Mouse (Mus musculus): ENCODE data around the gene Slc12a4.

Slc12a4 gene

DNA sequence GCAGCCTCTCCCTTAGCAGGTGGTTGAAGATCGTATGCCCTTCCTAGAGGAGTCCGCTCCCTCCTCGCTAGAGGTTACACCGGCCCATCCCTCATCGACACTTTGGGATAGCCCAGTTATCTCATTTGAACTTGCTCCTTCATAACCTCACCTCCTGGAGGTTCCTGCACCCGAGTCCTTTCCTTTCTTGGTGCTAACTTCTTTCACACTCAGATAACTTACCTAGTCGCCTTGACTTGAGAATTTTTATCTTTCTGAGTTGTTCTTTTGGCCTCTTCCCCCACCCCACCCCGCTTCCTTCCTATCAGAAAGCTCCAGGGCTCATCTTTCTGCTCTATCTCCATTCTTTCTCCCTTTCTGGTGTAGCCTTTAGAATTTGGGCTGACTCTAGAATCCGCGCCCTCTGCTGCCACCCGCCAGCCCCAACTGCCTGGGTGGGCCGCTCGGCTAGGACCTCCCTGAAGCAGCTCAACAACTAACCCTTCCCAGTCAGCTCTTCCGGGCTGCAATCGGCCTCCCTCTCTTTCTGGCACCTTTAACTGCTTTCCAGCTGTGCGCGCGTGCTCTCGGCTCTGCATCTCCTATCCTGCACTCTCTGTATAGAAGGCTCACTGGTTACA, 905 bp upstream of the Slc12a4 start:
- peak; percentile 71 for DNase-seq

DNA sequence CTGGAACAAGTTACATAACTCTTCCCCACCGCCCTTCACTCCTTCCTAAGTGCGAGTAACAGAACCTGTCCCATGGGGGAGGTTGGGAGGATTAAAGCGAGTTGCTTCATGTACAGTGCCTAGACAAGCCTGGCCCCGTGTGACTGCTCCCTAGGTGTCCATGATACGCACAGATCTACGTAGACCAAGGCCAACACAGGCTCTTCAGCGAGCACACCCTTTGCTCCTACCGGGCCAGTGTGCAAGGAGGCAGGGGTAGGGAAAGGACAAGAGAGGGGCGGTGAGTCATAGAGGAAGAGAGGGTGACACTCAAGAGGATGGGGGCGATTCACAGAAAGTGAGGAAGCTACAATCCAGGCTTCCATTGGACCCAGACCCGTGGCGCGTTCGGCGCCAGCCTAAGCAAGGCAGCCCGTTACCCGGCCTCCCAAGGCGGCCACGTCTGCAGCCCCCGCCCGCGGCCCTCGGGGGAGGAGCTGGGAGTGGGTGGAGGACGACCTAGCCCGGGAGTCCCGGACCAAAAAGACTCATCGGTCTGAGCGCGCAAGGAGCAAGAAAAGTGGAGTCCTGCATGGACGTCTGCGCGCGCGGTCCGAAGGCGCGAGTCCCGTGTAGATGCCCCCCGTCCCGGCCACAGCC, 512 bp downstream of the Slc12a4 start:
- DNase-seq, result peak; percentile 77

DNA sequence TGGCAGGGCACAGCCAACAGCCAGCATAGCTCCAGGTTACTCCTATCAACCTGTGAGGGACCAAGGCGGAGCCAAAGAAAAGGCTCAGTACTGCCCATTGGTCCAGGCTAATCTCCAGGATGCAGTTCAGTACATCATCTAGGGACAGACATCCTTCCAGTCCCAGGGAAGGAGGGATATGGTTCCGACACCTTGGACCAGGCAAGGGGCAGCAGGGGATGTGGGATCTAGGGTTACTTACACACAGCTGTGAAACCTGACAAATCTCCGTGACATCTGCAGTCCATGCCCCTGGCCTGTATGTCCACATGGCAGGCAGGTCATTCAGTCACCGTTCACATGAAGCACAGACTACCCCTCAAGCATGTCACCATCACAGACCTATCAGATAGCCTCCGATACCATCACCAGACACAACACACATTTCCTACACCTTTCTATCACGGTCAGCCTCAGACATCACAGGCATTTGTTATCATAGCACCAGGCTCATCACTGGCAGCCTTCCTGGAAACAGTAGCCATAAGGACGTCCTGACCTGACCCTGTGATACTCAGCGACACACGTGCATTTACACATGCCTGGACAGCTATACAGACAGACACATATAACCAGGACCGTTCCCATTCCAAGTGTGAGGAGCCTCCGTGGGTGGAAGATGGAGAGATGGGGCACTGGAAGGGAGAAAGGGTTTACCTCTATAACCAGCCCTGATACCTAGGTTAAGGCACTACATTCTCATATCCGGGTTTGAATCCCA, 1.2 kb downstream of the Slc12a4 start:
- no peak for DNase-seq

DNA sequence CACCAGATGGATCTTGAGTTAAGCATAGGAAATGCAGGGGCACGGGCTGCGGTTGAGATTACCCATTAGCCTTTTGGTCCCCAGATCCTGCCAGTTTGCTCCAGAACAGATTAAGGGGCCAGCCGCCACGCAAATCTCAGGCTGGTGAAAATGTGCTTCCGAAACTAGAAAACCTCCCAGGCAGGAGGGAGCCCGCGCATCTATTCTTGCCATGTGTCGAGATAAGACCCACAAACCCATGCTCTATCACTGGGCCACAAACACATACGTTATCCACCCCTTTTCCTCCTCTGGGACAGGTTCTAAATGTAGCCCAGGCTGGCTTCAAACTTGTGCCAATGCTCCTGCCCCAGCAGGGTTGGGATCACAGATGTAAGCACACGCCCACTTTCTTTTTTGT, 4.4 kb downstream of the Slc12a4 start:
- DNase-seq, result no peak

DNA sequence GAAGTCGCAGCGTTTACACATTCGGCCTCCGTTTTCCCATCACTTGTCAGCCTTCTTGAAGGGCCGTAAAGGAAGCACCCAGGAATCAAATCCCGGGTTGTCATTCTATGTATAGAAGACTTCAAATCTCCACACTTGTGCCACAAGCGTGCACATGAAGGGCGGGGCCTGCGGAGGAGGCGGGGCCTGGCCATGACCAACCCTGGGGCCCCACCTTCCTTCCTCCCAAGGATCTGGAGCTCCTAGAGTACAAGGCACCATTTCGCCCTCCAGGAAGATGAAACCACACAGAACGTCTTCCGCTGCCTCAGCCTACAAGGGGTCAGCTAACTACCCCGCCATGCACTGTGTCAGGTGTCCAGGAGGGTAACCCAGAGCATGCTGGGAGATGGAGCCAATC, 4.8 kb downstream of the Slc12a4 start:
- DNase-seq, result peak; percentile 50

DNA sequence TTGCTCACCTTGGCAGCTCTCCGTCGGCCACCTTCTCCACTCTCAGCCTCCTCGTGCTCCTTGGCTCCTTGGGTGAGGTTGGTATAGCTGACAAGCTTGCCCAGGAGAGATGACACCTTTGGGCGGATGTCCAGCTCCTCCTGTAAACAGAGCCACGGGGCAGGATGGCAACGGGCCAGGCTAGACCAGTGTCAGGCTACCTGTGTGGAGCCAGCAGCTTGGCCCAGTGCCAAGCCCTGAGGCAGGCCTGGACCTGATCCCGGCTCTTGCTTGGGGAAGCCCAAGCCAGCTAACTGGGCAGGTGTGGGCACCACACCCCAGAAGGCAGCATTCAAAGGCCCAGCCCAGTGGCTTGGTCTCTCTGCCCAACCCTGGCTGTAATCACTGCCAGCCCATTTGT, 6.5 kb downstream of the Slc12a4 start:
- no peak for DNase-seq

DNA sequence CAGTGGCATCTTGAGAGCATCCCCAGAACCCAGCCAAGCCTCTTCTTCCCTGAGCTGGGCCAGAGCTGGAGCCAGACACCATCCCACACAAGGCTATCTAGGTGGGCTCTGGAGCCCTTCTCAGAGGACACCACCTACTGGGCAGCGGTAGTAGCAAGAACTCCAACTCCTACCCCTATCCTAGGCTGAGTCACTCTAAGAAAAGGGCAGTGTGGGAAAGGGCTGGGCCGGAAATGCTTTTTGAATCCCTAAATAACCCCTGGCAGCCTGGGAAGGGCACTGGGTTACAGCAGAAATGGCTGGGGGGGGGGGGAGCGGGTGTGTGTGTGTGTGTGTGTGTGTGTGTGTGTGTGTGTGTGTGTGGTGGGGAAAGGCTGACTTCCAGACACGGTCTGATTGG, 8.1 kb downstream of the Slc12a4 start:
- no peak for DNase-seq

DNA sequence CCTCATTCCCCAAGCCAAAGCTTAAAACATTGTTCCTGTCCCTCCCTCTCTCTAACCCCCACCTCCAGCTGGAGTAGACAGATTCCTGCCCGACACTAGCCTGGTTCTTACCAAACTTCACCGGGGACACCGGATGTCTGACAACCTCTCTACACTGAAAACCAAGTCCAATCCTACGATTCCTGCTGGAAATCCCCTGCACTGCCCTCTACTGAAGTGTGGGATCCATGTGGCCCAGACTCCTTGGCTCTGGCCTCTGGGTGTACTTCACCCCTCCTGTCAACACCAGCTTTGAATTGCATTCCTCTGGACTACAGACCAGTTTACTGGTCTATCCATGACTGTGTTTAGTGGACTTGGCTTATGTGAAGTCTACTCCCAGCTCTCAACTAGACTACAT, 9.3 kb downstream of the Slc12a4 start:
- DNase-seq, result no peak

DNA sequence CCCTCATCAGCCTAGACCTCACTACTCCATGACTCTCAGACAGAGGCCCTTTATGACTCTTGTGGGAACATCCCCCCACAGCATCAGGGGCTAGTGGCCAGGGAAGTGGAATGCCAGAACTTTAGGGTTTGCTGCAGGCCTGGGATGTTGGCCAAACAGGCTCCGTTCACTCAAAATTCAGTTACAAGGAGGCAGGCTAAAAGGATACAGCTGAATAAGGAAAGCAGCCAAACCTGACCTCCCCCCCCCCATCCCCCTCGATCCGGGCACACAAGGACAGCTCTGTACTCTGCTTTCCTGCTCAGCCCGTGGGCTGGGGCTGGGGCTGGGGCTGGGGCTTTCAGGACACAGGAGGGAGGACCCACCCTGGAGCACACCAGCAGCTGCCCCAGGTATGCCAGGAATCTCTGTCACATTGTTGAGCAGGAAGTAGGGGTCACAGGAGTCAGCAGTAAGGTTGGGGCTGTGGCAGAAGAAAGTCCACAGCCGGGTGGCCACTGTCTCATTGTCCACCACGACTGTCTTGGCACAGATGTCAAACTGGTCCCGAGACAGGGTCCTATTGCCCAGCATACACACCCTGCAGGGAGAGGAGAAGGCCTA, 14.7 kb downstream of the Slc12a4 start:
- no peak for DNase-seq

DNA sequence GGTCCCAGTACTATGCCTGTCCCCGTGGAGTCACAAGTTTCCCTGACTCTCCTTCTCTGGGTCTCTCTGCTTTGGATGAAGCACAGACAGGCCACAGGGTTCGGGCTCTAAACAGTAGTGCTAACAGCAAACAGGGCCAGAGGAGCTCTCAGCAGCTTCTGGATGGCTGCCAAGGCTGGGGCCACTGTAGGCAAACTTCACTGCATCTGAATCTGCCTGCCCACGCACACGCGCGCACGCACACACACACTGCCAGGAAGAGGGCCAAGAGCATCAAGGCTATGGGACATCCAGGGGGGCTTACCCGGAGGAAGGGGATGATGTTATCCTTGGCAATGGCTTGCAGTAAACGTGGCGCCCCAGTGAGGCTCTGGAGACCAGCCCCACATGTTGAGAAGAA, 16.5 kb downstream of the Slc12a4 start:
- DNase-seq, result no peak

DNA sequence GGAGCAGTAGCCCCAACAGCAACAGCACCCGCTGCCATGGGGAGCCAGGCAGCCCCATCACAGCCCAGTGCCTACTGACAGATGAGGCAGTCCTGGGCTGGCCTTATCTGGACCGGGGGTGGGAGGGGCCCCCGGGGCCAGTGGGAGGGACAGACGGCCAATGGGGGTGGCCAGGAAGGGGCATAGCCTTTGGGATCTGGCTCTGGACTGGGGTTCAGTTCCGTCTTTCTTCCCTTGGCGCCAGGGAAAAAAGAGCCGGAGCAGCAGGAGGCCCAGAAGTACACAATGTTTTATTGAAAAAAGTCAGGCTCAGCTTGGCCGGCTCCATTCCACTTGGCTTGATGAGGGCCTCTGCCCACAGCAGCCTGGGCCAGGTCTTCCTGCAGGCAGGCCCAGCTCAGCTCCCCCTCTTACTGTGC, 22.6 kb downstream of the Slc12a4 start, which contains the start of gene Lcat:
Gene Lcat (minus strand): TSS at position 62 of the 419 bp plus-strand sequence.
- DNase-seq, result no peak

DNA sequence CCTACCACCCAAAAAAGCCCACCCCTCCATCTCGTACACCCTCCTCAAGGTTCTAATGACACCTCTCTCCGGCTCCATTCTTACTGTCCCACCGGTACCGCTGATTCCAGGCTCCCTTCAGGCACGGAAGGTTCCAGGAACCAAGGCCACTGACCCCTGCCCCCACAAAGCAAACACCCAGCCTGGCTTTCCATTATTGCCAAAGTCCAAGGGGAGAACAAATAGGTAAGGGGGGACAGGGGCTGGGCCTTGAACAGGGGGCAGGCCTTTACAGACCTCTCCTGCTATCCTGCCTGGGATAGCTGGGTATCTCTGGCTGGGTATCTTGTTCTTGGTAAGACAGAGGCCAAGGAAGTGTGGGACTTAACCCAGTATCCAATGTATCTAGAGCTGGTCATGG, 23.4 kb downstream of the Slc12a4 start:
- no peak for DNase-seq

DNA sequence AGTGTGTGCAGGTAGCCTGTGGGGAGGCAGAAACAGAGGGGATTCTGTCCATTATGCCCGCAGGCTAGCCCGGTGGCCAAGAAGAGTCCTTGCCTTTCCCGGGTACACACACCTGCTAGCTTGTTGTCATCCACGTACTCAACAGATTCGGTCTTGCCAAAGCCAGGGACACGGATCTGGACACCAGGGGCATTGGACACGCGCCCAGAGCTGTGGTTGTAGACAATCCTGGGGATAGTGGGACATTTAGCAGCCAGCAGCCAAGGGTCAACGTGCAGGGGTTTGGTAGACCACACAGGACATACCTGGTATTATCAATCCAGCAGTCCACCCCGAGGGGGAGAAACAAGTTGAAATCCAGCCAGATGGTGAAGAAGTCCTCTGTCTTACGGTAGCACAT, 23.9 kb downstream of the Slc12a4 start:
- no peak for DNase-seq

DNA sequence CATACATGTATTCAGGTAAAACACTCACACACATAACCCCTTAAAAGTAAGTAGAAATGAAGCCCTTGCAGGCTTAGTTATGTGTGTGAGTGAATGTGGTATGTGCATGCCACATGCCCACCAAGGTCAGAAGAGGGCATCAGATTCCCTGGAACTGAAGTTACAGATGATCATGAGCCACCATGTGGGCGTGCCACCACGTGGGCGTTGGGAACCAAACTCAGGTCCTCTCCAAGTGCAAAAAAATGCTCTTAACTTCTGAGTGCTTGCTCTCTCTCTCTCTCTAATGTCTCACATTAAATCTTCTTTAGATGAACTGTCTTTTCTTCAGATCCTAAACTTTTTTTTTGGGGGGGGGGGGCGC, 27.6 kb downstream of the Slc12a4 start, which contains the start of gene Psmb10:
Gene Psmb10 (minus strand): TSS at position 139 of the 364 bp plus-strand sequence.
- DNase-seq, result peak; percentile 56

DNA sequence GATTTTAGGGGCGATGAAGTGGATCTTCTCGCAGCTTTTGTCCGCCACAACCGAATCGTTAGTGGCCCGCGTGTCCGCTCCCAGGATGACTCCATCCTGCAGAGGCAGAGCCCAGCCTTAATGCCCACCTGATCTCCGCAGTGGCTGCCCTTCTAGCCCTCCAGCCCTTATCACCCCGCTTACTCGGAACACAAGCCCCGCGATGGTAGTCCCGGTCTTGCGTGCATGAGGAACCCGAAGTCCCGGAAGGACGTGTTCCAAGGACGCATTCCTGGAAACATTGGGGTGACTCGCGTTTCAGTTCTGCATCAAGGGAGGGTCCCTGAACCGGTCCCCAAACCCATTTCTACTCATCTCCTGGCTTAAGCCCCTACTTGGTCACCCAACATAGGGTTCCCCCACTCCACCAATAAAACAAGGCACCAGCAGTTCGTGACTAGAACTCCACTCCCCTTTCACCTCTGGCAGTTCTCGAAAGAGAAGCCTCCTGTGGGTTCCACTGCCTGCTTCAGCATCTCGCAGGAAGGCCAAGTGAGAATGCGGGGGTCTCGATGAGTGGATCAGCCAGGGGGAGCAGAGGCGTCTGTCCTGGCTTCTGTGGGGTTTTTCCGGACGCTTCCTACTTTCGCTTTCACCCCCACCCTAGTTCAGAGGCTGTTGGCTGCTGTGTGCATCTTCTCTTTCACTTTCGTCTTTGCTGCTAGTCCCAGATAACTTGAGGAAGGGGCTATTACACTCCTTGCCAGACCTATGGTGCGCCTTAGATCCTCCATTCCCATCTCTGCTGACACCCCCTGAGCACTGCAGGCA, 28.2 kb downstream of the Slc12a4 start:
- peak; percentile 57 for DNase-seq

DNA sequence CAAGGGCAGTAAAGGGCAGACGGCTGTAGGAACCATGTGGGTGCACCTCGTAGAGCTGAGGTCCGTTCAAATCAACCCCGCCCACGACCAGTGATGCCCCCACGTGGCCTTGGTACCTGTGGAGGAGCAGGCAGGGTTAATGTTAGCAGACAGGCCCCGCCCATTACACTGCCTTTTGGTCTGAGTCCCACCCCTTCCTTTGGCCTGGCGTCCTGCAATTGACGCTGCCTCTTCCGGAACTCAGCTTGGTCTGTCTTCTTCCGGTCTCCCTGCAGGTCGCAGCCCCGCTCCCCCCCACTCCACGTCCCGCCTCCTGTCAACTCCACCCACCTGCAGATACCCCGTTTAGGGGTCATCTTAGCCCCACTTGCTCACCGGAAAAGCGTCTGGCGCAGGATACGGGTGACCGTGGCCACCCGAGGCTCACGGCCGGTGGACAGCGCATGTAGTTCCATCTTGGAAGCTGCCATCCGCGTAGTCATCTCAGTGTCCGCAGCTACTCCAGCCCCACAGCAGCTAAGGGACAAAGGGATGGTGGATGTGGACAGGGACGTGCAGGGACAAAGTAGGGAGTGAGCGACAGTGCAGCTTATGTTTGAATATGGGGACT, 28.9 kb downstream of the Slc12a4 start:
- peak; percentile 76 for DNase-seq

DNA sequence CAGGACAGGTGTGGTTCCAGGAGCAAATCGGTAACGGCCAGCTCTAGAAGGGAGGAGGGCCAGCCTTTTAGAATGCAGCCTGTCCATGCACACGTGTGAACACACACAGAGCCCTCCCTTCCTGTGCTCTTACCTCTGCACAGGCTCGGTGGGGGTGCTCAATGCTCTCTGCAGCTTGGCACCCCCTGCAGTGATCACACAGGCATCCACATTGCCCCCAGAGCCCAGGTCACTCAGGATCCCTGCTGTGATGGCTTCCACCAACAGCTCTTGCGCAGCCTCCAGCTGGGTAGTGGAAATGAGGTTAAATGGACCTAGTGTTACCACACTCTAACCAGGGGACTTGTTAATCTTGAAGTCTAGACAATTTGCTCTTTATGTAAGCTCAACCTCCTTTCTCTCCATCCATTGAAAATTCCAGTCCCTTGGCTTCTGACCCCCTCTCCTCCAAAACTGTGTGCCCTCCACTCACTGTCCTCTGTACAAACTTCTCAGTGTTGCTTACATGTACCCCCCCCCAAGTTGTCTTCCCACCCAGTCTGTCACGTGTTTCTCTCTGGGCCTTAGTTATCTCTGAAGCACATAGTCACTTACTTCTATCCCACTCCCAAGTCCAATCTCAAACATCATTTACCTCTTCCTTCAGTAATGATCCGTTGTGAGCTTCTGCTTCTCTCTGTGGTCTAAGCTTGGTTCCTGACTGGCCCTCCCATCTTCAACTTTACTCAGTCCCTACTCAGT, 29.9 kb downstream of the Slc12a4 start:
- DNase-seq, result no peak

DNA sequence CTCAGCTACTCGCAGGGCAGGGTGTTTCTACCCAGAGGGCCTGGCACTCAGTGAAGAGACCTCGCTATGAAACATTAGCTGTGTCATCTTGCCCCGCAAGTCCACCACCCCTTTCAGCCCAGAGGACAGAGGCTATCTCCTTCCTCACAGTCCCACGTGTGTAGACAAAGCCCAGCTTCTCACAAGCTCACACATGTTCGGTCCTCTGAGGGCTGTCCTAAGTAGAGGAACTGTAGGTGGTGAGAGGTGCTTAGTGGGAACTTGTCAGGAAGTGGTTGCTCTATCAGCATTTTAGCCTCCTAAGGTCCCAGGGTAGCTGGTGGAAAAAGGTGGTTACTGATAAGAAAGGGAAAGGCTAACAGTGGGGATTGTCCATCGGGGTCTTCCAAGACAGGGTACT, 30.8 kb downstream of the Slc12a4 start:
- no peak for DNase-seq

DNA sequence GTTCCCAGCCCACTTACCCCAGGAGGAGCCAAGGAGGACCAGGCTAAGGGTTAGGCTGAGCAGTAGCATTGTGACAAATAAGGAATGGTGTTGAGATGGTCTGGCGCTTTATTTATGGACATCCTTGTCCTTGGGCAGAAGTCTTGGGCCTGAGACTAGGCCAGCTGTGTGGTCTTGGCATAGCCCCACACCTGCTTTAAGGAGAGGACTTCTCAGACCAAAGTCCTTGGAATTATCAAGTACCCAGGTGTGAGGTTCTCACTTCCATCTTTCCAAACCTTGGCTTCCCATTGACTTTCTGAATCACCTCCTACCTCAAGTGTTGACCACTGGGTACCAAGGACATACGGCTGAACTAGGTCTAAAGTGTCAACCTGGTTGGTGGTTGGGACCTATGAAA, 32.1 kb downstream of the Slc12a4 start, which contains the start of gene Ctrl:
Gene Ctrl (minus strand): TSS at position 101 of the 400 bp plus-strand sequence.
- no peak for DNase-seq

DNA sequence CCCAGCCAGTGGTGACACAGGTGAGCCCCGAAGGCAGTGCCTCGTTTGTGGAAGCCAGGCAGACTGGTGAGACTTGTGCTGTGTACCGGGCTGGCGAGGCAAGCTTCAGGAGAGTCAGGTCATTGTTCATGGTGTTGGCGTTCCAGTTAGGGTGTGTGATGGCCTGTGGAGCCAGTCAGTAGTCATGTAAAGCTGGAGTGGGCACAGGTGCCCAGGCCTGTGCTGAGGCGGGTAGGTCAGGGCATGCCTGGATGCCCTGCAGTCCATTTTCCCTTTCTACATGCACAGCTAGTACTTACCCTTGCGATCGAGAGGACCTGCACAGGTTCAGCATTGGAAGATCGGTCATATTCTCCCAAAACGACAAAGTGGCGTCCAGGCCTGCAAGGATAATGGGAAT, 33.4 kb downstream of the Slc12a4 start:
- DNase-seq, result no peak

DNA sequence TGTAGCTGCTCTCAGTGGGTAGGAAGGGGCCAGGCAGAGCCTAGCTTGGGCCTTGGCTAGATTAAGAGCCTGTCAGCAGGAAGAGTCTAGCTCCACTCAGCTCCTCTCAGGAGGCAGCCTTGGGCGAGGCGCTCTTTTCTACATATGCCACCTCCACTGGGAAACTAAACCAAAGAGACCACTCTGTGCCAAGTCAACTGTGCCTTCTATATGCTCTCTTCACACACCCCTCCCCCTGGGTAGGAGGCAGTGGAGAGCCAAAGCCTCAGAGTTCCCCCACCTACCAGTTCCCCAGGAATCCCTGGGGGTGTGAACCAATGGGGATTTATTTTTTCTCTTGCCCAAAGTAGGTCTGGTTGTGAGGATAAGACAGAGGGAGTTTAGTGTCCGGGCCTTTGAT, 34.6 kb downstream of the Slc12a4 start:
- DNase-seq, result no peak

DNA sequence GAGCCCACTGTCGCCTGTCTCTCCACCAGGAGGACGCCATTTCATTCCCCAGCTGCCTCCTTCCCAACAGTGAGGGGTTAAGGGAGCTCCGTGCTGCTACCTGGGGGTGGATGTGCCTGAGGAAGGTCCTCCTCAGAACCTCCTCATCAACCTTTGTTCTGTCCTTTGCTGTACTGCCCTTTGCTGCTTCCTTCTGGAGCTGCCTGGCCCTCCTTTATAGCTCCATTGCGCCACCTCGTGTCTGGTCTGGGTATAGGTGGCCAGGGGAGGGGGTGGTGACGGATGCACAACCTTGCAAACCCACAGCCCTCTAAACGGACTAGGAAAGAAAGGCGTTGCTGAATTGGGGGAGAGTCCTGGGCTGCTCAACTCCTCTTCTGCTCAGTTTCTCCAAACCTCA, 35.3 kb downstream of the Slc12a4 start:
- DNase-seq, result peak; percentile 97
